Mouse (Mus musculus) induced T-regulatory cell, adult 2 months (primary cell): ENCODE measurements around the gene Slit3.

ENCODE experiments used
- DNase-seq: peaks from one replicate; pipeline ENCODE4 v3.0.0-alpha.2; 2012; ENCODE audit warnings: low read depth

Gene Slit3

DNA sequence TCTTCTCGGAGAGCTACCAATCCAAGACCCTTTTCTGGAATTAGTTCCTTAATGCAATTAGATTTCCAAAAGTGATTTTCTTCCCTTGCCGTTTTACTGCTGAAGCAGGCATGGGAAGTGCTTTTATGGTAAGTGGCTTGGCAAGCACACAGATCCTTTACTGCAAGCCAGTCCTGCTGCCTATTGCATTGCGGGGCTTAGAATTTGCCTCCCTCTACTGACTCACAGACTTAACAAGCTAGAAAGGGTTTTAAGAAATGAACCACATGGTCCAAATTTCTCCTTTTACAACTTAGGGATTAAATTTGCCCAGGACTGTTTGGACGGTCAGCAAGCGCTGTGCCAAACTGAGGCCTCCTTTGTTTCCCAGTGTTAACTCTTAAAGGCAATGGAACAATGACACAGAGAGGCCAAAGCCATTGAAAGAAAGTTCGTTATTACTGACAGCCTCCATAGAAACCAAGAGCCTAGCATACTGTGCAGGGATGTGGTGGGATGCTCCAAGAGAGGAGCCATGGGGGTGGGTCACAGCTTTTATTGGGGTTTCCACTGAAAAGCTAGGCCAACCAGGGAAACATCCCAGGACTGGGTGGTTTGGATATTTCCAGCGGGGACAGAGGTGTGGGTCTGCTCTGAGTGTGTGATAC, 406.9 kb downstream of the Slit3 start:
- DNase-seq, result no peak

DNA sequence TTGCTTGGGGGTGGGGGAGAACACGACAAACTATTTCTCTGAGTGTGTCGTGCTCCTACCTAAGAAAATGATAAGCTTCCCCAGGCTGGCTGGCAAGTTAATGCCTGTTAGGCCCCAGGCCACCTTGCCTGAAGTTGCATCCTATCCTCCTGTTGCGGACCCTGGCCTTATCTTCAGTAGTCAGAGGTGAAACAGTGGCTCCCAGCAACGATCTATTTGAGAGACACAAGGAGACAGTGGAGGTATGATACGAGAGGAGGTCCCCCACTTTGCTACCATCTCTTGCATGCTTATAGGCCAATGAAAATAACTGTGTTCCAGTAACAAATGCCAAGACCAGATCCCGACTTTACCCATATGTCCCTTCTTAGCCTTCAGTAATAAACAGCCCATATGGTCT, 414.0 kb downstream of the Slit3 start:
- DNase-seq, result no peak

DNA sequence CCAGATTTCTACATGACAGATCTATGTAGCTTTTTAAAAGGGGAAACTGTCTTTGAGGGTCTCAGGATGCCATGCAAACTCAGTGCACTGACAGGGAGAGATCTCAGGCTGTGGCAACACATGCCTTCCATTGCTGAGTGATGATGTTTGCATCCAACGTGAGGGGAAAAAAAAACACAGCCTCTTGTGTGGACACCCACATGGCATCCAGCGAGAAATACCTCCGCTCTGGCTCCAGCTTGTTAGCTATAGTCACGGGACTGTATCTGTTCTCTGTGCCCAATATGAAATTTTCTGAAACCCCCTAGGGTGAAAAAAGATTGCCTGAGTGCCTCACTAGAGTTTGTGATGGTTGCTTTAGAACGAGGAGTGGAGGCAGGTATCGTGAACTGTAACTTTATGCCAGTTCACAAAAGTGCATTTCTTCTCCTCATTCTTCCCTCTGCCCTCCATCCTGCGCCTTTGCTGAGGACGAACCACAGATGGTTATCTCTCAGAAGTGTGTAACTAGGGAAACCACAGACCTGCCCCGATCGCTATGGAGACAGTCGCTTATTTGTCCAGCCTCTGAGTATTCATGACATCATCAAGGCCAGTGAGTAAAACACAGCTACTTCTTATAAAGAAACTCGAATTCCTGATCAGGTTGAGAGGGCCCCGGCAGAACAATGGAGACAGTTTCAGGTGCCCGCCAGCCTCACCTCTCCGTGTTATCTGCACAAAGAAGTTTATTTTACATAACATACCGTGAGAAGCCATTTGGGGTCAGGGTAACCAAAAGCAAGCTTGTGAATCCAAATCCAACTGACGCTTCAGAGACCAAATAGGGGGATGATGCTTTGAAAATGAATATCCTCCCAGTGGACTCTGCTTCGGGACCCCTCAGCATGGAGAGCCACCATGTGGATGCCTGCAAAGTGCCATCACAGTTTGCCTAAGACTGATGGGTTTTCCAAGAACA, 416.4 kb downstream of the Slit3 start:
- DNase-seq, result peak; percentile 4

DNA sequence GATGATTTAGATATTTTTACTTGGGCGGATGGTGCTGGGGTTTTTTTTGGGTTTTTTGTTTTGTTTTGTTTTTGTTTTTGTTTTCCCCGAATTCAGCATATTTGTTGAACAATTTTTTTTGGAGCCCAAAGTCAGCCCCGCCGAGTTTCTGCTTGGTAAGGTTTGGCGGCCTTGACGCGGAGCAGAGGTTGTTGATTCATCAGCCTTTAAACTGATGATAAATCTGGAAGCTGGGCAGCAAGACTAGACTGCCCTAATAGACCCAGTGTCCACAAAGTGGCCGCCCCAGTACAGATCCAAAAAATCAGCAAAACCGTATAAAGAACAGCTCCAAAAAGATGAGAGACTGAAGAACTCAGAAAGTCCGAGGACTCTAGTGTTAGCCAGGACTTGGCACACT, 421.7 kb downstream of the Slit3 start:
- no peak for DNase-seq

DNA sequence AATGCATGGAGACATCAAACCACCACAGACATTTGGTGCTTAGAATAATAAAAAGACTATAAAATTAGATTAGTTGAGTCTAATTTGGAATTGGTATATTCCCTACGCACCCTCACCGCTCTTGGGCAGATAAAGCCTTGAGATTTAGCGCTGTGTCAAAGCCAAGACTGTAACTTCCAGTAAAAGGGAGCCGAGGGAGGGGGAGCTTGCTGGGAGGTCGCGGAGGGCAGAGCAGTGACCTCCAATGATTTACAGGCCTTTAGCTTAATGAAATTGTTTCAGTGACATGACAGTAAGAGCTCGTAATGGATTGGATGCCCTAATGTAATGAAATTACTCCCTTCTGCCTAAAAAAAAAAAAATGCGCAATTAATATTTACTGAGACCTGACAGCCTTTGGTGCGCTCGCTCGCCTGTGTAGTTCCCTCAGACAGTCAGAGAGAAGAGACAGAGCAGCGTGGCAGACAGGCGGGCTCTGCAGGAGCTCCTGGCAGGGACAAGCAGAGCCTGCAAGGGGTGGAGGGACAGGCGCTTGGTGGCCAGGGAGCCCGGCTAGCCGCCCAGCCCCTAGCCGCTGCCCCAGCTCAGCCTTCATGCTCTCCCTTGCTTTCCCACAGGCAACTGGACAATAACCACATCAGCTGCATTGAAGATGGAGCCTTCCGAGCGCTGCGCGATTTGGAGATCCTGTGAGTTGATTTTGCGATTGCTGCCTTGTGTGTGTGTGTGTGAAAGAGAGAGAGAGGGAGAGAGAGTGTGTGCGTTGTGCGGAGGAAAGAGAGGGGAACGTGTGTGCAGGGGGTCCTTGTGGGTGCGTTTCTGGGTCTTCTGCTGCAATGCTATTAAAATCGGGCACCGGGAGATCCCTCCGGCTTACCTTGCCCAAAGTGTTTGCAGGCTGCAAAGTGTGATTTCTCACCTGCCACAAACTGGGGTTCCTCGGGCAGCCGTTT, 423.4 kb downstream of the Slit3 start:
- DNase-seq, result no peak

DNA sequence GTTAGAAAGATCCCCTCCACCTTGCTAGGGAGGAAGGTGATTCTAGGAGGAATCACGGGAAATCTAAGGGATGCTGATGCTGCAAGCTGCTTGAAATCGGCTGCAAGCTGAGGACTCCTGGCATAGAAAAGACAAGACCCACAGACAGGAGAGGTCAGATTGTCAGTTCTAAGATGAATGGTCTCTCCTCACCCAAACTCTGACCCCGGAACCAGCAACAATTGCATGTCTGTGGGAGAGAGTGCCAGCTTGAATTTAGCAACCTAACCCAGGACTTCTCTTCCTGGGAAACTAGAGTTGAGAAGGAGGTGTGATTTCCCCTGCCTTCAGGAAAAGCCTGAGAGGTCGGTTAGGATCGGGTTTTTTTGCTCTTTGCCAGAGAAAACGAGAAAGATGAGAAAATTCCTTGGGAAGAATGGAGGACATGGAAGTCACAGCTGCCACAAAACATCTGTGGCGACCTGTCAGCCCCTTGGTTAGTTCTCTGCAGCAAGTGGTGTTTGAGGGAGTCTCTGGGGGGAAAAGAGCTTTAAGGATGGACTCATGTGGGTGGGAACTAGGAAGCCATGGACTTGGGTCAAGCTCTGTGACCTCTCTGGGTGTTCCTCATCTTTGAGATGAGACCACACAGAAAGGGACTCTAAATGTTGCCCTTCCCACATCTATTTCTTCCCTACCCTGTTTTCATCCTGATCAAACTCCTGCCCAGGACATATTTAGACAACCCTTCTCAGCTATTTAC, 425.2 kb downstream of the Slit3 start:
- no peak for DNase-seq

DNA sequence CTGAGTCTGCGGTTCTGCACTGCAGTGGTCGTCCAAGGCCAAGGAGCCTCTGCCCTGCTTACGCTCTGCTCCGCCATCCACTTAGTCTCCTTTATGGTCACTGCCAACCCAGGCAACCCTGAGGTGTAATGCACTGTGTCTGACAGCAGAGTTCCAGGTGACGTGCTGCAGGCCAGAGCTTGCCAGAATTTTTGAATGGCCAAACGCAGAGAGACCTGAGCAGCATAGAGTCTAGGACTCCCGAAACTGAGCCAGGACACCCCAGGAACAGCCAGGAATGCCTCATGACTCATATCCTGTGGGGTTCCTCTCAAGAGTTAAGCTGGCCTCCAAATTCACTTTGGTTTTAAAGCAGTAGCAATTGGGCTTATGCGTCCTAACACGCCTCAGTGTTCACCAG, 429.0 kb downstream of the Slit3 start:
- no peak for DNase-seq

DNA sequence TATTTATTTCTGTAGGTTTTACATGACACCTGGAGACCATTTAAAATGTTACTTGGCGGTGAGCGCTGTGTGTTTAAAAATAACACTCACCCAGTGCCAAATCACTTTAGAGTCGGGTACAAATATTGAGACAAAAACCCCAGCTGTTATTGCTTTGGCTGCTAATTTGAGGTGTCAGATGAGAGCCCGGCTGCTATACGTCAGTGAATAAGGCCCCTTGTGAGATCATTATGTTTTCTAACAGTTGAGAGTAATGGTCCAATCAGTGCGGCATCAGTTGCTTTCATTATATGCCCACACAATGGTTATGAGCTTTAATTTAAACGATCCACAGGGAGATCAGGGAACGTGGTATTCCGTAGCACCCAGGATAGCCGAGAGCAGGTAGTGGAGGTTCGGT, 435.2 kb downstream of the Slit3 start:
- DNase-seq, result no peak

DNA sequence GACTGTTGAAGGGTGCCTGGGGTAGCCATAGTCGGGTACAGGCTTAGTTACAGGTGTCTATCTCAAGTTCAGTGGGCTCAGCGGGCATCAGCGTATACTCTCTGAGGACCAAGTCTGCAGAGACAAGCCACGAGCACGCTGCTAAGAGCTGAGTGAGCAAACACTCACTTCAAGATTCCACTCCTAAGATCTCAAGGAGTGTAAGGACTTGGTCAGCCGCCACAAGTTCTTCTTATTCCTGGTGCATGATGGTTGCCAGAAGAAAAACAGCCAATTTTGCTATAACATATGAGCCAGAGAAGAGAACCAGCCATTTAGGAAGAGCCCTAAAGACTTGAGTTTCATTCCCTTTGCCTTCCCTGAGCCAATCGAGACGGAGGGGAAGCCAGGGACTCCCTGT, 436.5 kb downstream of the Slit3 start:
- no peak for DNase-seq

DNA sequence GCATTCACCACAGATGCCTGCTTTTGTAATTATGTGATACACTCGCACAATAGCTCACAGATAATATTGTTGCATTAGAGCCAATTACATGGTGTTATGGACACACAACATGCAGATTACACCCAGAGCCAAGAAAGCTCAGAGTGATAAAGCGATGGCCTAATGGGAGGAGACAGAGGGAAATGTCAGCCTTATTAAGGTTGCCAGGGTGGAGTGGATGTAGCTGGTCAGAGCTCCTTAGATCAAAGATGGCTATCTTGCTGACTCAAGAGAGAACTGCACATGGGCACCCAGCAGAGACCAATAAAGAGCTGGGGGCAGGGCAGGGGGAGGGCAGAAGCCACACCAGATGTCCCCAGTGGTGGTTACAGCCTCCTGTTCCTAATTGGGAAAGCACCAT, 437.3 kb downstream of the Slit3 start:
- DNase-seq, result no peak

DNA sequence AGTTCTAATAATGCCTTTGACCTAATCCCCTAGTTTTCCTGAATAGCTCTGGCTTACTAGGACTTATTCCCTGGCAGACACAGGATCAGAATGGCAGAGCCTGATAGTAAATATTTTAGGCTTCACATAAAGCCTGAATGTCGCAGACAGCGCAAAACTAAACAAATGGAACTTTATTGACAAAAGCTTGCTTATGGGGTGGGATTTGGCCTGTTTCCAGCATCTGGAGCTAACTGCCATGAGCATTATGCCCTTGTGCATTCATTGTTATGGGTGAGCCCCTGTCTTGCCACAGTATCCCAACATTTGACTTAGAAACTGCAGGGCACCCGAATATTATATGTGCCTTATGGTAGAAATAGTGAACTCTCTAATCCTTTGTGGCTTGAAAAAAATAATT, 438.4 kb downstream of the Slit3 start:
- DNase-seq, result no peak

DNA sequence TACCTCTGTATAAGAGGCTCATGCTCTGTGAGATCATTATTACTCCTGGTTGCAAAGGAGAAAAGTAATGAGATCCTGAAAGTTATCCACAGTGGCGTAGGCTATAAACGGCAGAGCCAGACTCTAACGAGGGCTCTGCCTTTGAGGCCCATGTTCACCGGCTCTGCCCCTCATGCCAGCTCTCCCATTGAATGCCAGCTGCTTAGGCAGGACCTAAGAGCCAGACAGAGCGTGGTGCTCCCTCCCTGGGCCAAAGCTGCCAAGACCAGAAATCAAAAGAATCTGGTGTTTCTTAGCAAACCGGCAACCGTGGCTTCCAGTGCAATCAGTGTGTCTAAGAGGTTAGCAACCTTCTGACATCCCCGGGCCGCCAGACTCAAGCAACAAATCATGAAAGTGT, 440.7 kb downstream of the Slit3 start:
- no peak for DNase-seq

DNA sequence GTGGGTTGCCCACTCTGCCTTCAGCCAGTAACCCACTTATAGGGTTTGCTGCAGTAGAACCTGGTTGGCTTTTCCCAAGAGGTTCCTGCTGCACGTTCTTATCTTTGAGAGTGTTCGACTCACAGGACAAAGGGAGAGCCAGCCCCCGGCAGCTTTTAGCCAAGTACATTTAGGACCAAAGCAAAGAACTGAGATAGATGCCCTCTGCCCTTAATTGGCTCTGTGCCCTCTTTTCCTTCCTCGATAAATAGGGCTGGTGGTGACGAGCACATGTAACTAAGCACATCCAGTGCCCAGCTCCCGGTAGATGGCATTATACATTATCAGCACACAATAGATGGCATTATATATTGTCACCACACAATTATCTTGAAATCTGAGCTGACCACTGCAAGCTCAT, 444.3 kb downstream of the Slit3 start:
- DNase-seq, result no peak

DNA sequence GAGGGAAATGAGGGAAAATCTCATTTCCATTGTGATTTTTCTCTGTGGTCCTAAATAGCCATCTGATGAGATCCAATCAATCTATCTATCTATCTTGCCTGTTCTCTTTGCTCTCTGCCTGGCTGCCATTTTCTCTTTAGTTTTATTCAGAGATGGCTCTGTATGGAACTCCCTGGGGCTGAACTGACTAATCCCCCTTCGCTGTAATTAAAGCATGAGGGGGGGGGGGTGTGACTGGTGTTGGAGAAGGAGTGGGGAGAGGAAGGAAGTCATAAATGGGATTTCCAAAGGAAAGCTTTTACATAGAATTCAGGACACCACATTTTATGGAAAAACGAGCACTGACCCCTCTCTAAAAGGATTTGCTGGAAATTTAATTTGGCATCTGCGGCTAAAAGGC, 445.7 kb downstream of the Slit3 start:
- no peak for DNase-seq

DNA sequence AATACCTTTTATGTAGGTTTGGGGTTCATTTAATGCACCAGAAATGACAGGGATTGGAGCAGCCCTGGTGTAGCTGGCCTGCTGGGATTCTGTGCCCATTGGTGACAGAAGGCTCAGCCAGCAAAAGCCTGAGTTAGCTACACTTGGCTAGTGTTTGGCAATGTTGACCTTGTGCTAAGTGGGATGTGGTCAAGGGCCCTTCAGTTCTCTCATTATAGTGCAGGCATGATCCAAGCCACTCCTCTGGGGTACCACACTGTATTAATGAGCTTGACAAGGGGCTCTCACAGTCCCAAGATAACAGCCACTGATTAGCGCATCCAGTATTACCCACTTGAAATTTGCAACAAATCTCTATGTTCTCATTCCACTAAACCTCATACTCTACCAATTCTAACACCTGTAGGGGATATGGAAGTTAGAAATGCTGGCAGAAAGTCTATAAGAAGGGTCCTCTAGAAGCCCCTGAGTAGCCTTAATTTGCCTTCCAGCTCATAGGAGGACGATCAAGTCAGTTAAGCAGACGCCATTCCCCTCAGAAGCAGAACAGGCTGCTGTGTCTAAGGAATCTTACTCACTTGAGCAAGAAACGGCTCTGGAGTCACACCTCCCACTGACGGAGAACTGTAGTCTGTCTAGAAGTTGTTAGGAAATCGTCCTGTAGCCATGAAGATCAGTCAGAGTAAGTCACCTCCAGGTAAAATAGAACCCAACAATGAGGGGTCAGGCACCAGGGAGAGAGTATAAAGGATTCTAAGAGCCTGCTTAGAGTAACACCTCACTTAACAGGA, 448.3 kb downstream of the Slit3 start:
- DNase-seq, result no peak

DNA sequence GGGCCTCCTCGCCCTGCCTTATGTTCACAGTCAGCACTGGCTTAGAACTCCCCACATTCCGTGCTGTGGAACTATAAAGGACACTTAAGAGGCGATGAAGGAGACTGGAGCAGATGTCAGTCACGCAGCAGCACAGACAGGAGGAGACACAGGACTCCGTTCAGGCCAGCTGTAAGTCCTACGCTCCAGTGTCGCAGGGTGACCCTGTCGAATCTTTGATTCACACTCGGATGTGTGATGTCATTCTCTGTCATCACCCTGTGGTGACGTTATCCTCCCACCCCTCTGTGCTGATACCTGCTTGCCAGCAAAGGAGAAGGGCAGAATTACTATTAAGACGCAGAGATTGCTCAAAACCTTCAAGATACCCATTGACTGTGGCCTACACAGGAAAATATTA, 448.9 kb downstream of the Slit3 start:
- DNase-seq, result no peak

DNA sequence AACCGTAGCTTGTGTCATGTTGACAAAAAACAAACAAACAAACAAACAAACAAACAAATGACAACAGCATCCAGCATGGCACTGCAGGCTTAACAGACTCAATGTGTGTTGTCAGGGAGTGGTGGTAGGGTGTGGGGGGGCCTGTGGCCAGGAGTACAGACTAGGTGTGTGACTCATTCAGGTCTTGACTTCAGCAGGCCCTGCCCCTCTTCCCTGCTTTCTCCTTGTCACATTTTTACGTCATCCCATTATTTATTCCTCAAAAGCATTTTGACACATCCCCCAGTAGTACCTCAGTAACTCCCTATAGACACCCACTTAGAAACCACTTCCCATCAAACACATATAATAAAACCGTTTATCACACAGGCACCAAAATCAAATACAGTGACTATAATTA, 450.9 kb downstream of the Slit3 start:
- no peak for DNase-seq

DNA sequence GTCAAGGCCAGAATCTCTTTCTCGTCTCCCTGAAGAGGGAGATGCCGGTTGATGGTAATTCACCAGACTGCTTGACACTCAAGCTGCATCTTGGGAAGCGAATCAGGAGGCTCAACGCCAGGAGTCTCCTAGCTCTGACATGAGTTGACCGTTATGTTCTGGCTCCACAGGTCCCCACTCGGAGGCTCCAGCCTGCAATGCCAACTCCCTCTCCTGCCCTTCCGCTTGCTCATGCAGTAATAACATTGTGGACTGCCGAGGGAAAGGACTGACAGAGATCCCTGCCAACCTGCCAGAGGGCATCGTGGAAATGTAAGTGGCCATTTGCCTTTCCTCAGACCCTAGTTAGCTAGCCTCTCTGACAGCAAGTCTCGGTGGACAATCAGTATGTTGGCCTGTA, 457.8 kb downstream of the Slit3 start:
- DNase-seq, result no peak

DNA sequence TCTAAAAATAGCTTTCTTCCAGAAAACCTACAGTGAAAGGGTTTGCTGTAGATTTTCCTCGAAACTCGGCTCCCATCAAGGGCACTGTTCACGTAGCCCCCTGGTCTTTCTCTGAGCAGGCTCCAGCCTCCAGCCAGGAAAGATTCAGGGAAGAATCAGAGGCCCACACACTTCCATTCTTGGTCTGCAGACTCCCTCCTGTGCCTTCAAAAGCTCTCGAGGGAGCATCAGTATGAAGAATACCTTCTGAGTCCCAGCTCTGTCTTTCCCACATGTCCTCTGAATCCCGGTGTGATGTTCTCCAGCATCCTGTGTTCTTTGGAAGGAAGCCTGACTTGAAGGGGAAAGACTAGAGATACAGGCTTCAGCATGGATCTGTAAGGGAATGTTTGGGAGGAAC, 461.6 kb downstream of the Slit3 start:
- no peak for DNase-seq

DNA sequence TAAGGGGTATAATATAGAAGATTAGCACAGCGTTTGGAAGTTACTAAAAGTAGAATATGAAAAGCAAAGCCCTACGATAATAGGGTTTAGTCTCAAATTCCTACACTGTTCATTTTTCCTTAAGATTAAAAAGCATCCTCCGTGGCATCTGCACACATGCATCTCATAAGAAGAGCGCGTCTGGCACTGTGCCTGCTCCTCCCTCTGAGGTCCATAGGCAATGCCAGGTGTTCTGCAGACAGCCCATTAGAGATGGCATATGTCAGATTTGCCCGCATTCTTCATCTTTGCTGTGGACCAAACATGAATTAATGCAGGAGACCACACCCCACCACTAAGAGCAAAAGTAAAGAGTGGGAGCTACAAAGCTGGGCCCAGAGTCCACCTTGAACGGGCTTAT, 462.6 kb downstream of the Slit3 start:
- DNase-seq, result no peak
